Mouse (Mus musculus) right cerebral cortex, postnatal 25 days (tissue): ENCODE measurements around the gene Gstp2.

Source experiments
- DNase-seq: peaks from one replicate; pipeline ENCODE4 v3.0.0; 2022

Gene Gstp2

GRCm38 (mm10) chr19:4004331-4004730, 41.5 kb downstream of the Gstp2 start:
- DNase-seq = no peak

DNA sequence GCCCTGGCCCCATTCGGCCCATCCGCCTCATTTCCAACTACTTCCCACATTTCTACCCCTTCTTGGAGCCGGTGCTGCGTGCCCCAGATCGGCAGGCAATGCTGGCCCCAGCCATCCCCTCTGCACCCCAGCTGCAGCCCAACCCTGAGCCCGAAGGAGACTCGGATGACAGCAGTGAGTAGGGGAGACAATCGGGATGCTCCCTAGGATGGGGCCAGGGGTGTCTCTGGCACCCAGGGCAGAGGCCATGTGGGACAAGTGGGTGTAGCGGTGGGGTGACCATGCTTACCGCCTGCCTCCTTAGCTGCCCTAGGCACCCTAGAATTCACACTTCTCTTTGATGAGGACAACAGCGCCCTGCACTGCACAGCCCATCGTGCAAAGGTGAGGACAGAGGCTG, 42.2 kb downstream of the Gstp2 start:
- DNase-seq = no peak

DNA sequence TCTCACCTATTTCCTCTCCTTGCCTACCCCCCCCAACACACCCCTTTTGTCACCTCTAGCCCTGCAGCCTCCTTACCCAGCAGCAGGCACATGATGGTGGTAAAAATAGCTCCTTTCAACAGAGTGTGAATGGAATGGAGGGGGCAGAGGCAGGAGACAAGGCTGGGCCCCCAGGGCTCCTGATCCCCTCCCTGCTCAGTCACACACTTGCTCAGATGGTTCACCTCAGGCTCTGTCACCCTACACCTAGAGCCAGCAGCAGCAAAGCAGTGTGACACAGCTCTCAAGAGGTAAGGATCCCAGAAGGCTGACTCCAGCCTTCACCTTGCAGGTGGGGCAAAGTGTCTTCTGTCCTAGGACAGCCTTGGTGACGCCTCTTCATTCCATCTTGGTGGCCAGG, 42.7 kb downstream of the Gstp2 start, which contains the start of gene Doc2g:
Gene Doc2g (plus strand): TSS at position 202 of the 400 bp plus-strand sequence.
- no peak for DNase-seq

DNA sequence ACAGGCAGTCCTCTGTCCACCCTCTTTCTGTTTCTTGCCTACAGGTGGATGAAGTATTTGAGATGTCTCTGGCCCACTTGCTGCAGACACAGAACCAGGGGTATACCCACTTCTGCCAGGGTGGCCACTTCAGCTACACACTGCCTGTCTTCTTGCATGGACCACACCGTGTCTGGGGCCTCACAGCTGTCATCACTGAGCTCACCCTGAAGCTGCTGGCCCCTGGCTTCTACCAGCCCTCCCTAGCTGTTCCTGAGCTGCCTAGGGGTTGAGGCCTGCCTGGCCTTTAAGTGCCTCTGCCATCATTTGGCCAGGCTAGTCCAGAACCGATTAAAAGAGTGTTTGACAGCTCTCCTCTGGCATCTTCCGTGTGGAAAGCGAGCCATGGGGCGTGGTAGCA, 44.1 kb downstream of the Gstp2 start:
- DNase-seq = no peak

DNA sequence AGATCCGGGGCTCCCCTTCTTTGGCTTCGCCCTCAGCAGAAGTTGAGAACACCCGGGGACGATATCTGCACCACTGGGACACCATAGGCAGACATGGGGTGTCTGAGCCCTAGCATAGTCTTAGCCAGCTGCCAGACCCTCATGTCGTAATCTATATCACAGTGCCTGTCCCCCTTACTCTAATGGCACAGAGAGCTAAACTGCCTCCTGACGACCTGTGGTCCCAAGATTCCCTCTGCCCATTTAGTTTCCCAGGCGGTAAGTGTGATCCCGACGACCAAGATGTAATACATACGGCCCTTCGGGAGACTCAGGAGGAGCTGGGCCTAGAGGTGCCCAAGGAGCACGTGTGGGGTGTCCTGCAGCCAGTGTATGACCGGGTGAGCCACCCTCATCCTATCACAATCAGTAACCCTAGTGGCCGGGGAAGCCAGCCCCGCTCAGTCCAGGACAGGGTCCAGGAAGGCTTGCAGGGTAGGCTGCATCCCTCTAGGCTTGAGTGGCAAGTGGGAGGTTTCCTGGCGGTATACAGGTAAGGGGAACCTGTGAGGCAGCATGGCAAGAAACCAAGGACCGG, 44.8 kb downstream of the Gstp2 start:
- DNase-seq = no peak

- DNase-seq = peak; percentile 94
These were observed 45.5 kb downstream of the Gstp2 start, which contains the start of the genes Nudt8 and Gm49405 for GRCm38 (mm10) chr19:4000119-4000900. Gene Nudt8 (plus strand): TSS chr19:4000580. Gene Gm49405 (plus strand): TSS chr19:4000626.

DNA sequence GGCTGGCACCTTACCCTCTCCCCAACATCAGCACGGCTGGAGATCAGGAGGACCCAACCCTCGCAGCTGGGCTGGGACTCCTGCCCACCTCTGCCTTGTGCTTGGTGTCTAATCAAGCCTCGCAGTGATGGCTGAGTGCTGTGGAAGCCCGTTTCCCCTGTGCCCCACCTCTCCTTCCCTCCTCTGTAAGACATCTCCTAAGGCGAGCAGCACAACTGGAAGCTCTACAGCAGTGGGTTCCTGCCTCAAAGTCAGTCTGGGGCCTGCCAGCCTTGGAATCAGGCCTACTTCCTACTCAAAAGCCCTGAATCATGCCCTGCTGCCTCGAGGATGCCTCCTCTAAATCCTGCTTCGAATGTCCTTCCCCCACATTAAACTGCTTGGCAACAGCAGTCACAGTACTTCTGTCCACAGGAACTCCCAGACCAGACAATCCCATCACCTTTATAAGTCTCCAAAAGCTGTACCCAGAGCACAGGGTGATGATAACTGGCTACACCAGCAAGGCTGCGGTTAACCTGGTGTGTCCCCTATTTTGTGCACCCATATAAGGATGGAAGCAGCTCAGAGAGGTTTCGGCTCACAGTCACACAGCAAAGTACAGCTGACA, 46.6 kb downstream of the Gstp2 start:
- no peak for DNase-seq

- DNase-seq = no peak
These were observed 47.5 kb downstream of the Gstp2 start for GRCm38 (mm10) chr19:3998335-3998734.

GRCm38 (mm10) chr19:3997231-3997630, 48.6 kb downstream of the Gstp2 start:
- no peak for DNase-seq

DNA sequence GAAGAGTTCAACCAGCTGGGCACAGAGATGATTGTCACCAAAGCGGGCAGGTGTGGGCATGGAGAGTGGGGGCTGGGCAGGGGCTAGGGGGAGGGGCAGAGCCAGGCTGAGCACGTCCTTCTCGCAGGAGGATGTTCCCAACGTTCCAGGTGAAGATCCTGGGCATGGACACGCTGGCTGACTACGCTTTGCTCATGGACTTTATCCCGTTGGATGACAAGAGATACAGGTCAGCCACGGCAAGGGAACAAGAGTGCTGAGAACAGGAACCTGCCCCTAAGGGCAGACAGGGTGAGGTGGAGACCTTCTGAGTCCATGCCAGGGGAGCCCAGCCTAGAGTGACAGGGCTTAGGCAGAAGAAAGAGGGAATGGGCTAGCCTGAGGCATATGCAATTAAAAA, 49.1 kb downstream of the Gstp2 start:
- no peak for DNase-seq

- DNase-seq = no peak
These were observed 49.7 kb downstream of the Gstp2 start for GRCm38 (mm10) chr19:3996106-3996505.

GRCm38 (mm10) chr19:3995505-3995904, 50.3 kb downstream of the Gstp2 start:
- no peak for DNase-seq

- no peak for DNase-seq
These were observed 50.9 kb downstream of the Gstp2 start for GRCm38 (mm10) chr19:3994932-3995331.

- no peak for DNase-seq
These were observed 53.4 kb downstream of the Gstp2 start, which contains the start of gene Tbx10 for GRCm38 (mm10) chr19:3992416-3992815. Gene Tbx10 (plus strand): TSS chr19:3992752.

DNA sequence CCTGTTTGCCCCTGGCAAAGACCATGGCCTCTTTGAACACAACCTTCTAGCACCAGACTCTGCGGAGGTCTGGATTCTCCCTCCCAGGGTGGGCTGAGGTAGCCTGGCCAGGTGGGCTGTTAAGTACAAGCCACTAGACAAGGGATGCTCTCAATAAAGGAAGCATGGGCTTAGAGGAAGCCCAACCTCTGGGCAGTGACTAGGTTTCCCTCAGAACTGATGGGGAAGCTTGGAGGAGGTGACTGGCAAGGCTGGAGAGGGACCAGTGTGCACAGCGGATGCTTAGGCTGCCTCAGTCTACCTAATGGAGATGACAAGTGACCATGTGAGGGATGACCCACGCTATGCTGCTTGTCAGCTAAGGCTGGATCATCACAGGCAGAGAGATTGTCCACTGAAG, 53.9 kb downstream of the Gstp2 start:
- no peak for DNase-seq

- DNase-seq = no peak
These were observed 54.3 kb downstream of the Gstp2 start for GRCm38 (mm10) chr19:3991562-3991961.

GRCm38 (mm10) chr19:3990804-3991203, 55.0 kb downstream of the Gstp2 start:
- no peak for DNase-seq
